Mouse (Mus musculus): ENCODE measurements around the gene Gm42372. TPM values are rescaled to one million over a fixed set of nuclear protein-coding genes. Genes with fewer than 3 reads are reported as not detected.

Gm42372 gene
- 0.96 and 0.98 TPM in 2 replicates for polyA plus RNA-seq (2016; fragmentation: Nextera tagmentation; extraction: Ambion mirVana)

GRCm38 (mm10) chr7:16982859-16983568 is at the start of gene Gm42372:
Gene Gm42372, plus strand, starts transcription at chr7:16983086.
- Histone ChIP-seq H3K27ac (peak within 1 kb of the TSS; percentile 83), H3K4me3 (peak within 1 kb of the TSS; percentile 48), H3K27me3 (ENCODE audit: low read depth, poor library complexity, severe bottlenecking) (no peaks in the 10 kb centered on the region), H3K36me3 (0 out of 2 replicates have a peak, but pooled peaks cover 5% of the 10 kb centered on the region), H3K9me3 (replicated peaks) (no peaks in the 10 kb centered on the region), H3K4me1 (peaks cover 53% of the 10 kb centered on the region)
- WGBS, result 21% methylated on average over 26 of the region's 26 CpGs
- peak; percentile 94 for DNase-seq (ENCODE audit: low spot score)

GRCm38 (mm10) chr7:16937312-16937711 is 45.6 kb upstream of the Gm42372 start:
- no peaks in the 10 kb centered on the region for H3K9me3 ChIP-seq (replicated peaks)
- 0 out of 2 replicates have a peak, but pooled peaks cover 3% of the 10 kb centered on the region for H3K4me1 ChIP-seq
- no peak overlapping the region for H3K27ac ChIP-seq
- no peaks in the 10 kb centered on the region for H3K27me3 ChIP-seq (ENCODE audit: low read depth, poor library complexity, severe bottlenecking)
- no peak overlapping the region for H3K4me3 ChIP-seq
- 40% methylated on average over 4 of the region's 4 CpGs for WGBS
- DNase-seq (ENCODE audit: low spot score), result no peak
- H3K36me3 ChIP-seq, result no peaks in the 10 kb centered on the region

- H3K36me3 ChIP-seq, result no peaks in the 10 kb centered on the region
- WGBS, result 77% methylated on average over 17 of the region's 17 CpGs
- H3K4me1 ChIP-seq, result 0 out of 2 replicates have a peak, but pooled peaks cover 3% of the 10 kb centered on the region
- H3K4me3 ChIP-seq, result no peak overlapping the region
- H3K27me3 ChIP-seq (ENCODE audit: low read depth, poor library complexity, severe bottlenecking), result no peaks in the 10 kb centered on the region
- no peak for DNase-seq (ENCODE audit: low spot score)
- no peaks in the 10 kb centered on the region for H3K9me3 ChIP-seq (replicated peaks)
- H3K27ac ChIP-seq, result no peak overlapping the region
Measured at GRCm38 (mm10) chr7:16938117-16938791, 44.6 kb upstream of the Gm42372 start.

- Histone ChIP-seq H3K4me1 (peaks cover 21% of the 10 kb centered on the region), H3K4me3 (no peak overlapping the region), H3K36me3 (no peaks in the 10 kb centered on the region), H3K9me3 (replicated peaks) (no peaks in the 10 kb centered on the region), H3K27me3 (ENCODE audit: low read depth, poor library complexity, severe bottlenecking) (peaks cover 8% of the 10 kb centered on the region), H3K27ac (no peak overlapping the region)
- no peak for DNase-seq (ENCODE audit: low spot score)
- WGBS, result 68% methylated on average over 7 of the region's 7 CpGs
Measured at GRCm38 (mm10) chr7:16940292-16940691, 42.6 kb upstream of the Gm42372 start.

- H3K27ac ChIP-seq, result no peak overlapping the region
- DNase-seq (ENCODE audit: low spot score), result no peak
- no peaks in the 10 kb centered on the region for H3K9me3 ChIP-seq (replicated peaks)
- no peak overlapping the region for H3K4me3 ChIP-seq
- H3K27me3 ChIP-seq (ENCODE audit: low read depth, poor library complexity, severe bottlenecking), result peaks cover 33% of the 10 kb centered on the region
- WGBS, result 72% methylated on average over 4 of the region's 4 CpGs
- H3K36me3 ChIP-seq, result no peaks in the 10 kb centered on the region
- peaks cover 46% of the 10 kb centered on the region for H3K4me1 ChIP-seq
Measured at GRCm38 (mm10) chr7:16942861-16943260, 40.0 kb upstream of the Gm42372 start.

- no peaks in the 10 kb centered on the region for H3K36me3 ChIP-seq
- peaks cover 47% of the 10 kb centered on the region for H3K27me3 ChIP-seq (ENCODE audit: low read depth, poor library complexity, severe bottlenecking)
- peaks cover 49% of the 10 kb centered on the region for H3K4me1 ChIP-seq
- WGBS, result 16% methylated on average over 36 of the region's 36 CpGs
- H3K4me3 ChIP-seq, result peak within 1 kb of the TSS; percentile 72
- H3K27ac ChIP-seq, result peak within 1 kb of the TSS; percentile 86
- peak; percentile 94 for DNase-seq (ENCODE audit: low spot score)
- no peaks in the 10 kb centered on the region for H3K9me3 ChIP-seq (replicated peaks)
Measured at GRCm38 (mm10) chr7:16944061-16944807, 38.7 kb upstream of the Gm42372 start, which contains the start of gene Pnmal2. Gene Pnmal2, plus strand, starts transcription at chr7:16944682.

- Histone ChIP-seq H3K27ac (peak overlapping the region; percentile 86), H3K4me1 (peaks cover 53% of the 10 kb centered on the region)
- WGBS, result under 1% methylated on average over 22 of the region's 22 CpGs
Measured at GRCm38 (mm10) chr7:16944808-16945315, 38.0 kb upstream of the Gm42372 start.

GRCm38 (mm10) chr7:16945419-16945818 is 37.5 kb upstream of the Gm42372 start:
- H3K27me3 ChIP-seq (ENCODE audit: low read depth, poor library complexity, severe bottlenecking), result peaks cover 56% of the 10 kb centered on the region
- H3K36me3 ChIP-seq, result no peaks in the 10 kb centered on the region
- no peaks in the 10 kb centered on the region for H3K9me3 ChIP-seq (replicated peaks)
- H3K4me1 ChIP-seq, result peaks cover 56% of the 10 kb centered on the region
- DNase-seq (ENCODE audit: low spot score), result no peak
- H3K4me3 ChIP-seq, result peak overlapping the region; percentile 72
- peak overlapping the region; percentile 86 for H3K27ac ChIP-seq
- 10% methylated on average over 17 of the region's 17 CpGs for WGBS

More at GRCm38 (mm10) chr7:16944808-16945315, 38.0 kb upstream of the Gm42372 start:
- H3K4me3 ChIP-seq, result peak overlapping the region; percentile 72
- peaks cover 54% of the 10 kb centered on the region for H3K27me3 ChIP-seq (ENCODE audit: low read depth, poor library complexity, severe bottlenecking)
- no peaks in the 10 kb centered on the region for H3K36me3 ChIP-seq
- H3K9me3 ChIP-seq (replicated peaks), result no peaks in the 10 kb centered on the region
- no peak for DNase-seq (ENCODE audit: low spot score)

- Histone ChIP-seq H3K4me3 (peak overlapping the region; percentile 49), H3K27ac (peak overlapping the region; percentile 43), H3K36me3 (no peaks in the 10 kb centered on the region), H3K9me3 (replicated peaks) (no peaks in the 10 kb centered on the region), H3K27me3 (ENCODE audit: low read depth, poor library complexity, severe bottlenecking) (peaks cover 56% of the 10 kb centered on the region), H3K4me1 (peaks cover 57% of the 10 kb centered on the region)
- WGBS, result 3% methylated on average over 53 of the region's 53 CpGs
- DNase-seq (ENCODE audit: low spot score), result peak; percentile 56
Measured at GRCm38 (mm10) chr7:16946441-16947348, 36.2 kb upstream of the Gm42372 start.

GRCm38 (mm10) chr7:16947349-16947895 is 35.5 kb upstream of the Gm42372 start:
- peaks cover 57% of the 10 kb centered on the region for H3K4me1 ChIP-seq
- no peak for DNase-seq (ENCODE audit: low spot score)
- H3K27ac ChIP-seq, result peak overlapping the region; percentile 43; the same call in 1 of the 2 replicates

GRCm38 (mm10) chr7:16947959-16948361 is 34.9 kb upstream of the Gm42372 start:
- Histone ChIP-seq H3K4me1 (peaks cover 57% of the 10 kb centered on the region), H3K27me3 (ENCODE audit: low read depth, poor library complexity, severe bottlenecking) (peaks cover 56% of the 10 kb centered on the region), H3K4me3 (peak overlapping the region; percentile 49; the same call in 1 of the 2 replicates), H3K27ac (no peak overlapping the region; the same call in 1 of the 2 replicates), H3K9me3 (replicated peaks) (no peaks in the 10 kb centered on the region), H3K36me3 (no peaks in the 10 kb centered on the region)
- DNase-seq (ENCODE audit: low spot score), result peak; percentile 42
- 22% methylated on average over 4 of the region's 4 CpGs for WGBS

More at GRCm38 (mm10) chr7:16947349-16947895, 35.5 kb upstream of the Gm42372 start:
- Histone ChIP-seq H3K36me3 (no peaks in the 10 kb centered on the region), H3K9me3 (replicated peaks) (no peaks in the 10 kb centered on the region), H3K27me3 (ENCODE audit: low read depth, poor library complexity, severe bottlenecking) (peaks cover 56% of the 10 kb centered on the region), H3K4me3 (peak overlapping the region; percentile 49)
- 15% methylated on average over 22 of the region's 22 CpGs for WGBS
